Mouse (Mus musculus) layer of hippocampus, adult 9-10 months (tissue): Measurements from ENCODE around the gene RPS10-NUDT3.

Experiments
- DNase-seq: peaks from one replicate; pipeline ENCODE4 v3.0.0; 2022; ENCODE audit warnings: low spot score

Gene RPS10-NUDT3

GRCm38 (mm10) chr17:27610679-27611518 is 24.1 kb downstream of the RPS10-NUDT3 start:
- no peak for DNase-seq

GRCm38 (mm10) chr17:27609576-27609975 is 25.4 kb downstream of the RPS10-NUDT3 start:
- DNase-seq: no peak

- DNase-seq: no peak
These were observed 31.3 kb downstream of the RPS10-NUDT3 start for GRCm38 (mm10) chr17:27603522-27604234.

- DNase-seq: no peak
These were observed 32.0 kb downstream of the RPS10-NUDT3 start for GRCm38 (mm10) chr17:27603036-27603435.

- DNase-seq: no peak
These were observed 34.2 kb downstream of the RPS10-NUDT3 start for GRCm38 (mm10) chr17:27600869-27601268.

- no peak for DNase-seq
These were observed 34.7 kb downstream of the RPS10-NUDT3 start for GRCm38 (mm10) chr17:27600286-27600685.

- no peak for DNase-seq
These were observed 38.4 kb downstream of the RPS10-NUDT3 start for GRCm38 (mm10) chr17:27596376-27597190.

GRCm38 (mm10) chr17:27595659-27596375 is 39.2 kb downstream of the RPS10-NUDT3 start:
- no peak for DNase-seq

- no peak for DNase-seq
These were observed 42.5 kb downstream of the RPS10-NUDT3 start for GRCm38 (mm10) chr17:27592565-27592910.

GRCm38 (mm10) chr17:27591826-27592564 is 43.0 kb downstream of the RPS10-NUDT3 start:
- DNase-seq: no peak

GRCm38 (mm10) chr17:27588231-27588630 is 46.8 kb downstream of the RPS10-NUDT3 start:
- no peak for DNase-seq

- DNase-seq: no peak
These were observed 47.8 kb downstream of the RPS10-NUDT3 start for GRCm38 (mm10) chr17:27587252-27587651.

- DNase-seq: no peak
These were observed 48.4 kb downstream of the RPS10-NUDT3 start for GRCm38 (mm10) chr17:27586661-27587060.

GRCm38 (mm10) chr17:27583185-27583894 is 51.7 kb downstream of the RPS10-NUDT3 start:
- DNase-seq: no peak

GRCm38 (mm10) chr17:27580392-27581068 is 54.5 kb downstream of the RPS10-NUDT3 start:
- no peak for DNase-seq

GRCm38 (mm10) chr17:27579816-27580215 is 55.2 kb downstream of the RPS10-NUDT3 start:
- DNase-seq: no peak

GRCm38 (mm10) chr17:27578487-27578886 is 56.5 kb downstream of the RPS10-NUDT3 start:
- DNase-seq: no peak

- DNase-seq: no peak
These were observed 57.6 kb downstream of the RPS10-NUDT3 start for GRCm38 (mm10) chr17:27577468-27577867.

GRCm38 (mm10) chr17:27576056-27576455 is 59.0 kb downstream of the RPS10-NUDT3 start:
- DNase-seq: no peak
